Comparison of ENCODE assay signal across 9 mouse cellular contexts in the genomic region with DNA sequence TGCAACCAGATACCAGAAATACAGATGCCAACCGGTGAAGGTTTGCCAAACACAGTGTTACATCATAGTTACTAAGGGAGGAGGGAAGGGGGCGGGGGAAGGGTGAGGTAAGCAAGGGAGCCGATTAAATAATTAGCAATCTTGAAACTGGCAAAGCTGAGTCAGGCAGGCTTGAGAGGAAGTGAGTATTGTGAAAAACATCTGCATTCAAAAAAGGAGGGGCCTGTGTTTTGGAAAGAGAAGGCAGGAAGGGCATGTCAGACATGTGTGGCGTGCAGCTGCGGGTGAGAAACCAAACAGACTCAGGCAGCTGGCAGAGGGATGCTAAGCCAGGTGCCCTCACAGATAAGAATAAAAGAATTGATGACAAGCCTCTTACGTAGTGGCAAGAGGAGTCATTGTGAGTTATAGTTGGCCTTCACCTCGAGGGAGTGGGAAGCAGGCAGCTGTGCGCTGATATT. TPM values are rescaled to one million over a fixed set of nuclear protein-coding genes. Genes with fewer than 3 reads are reported as not detected.
DNase-seq lines count a peak whose midpoint lies in the region; ATAC-seq and TF ChIP-seq lines count a peak whose summit lies in the region.
"Had no signal": no experiment of that assay in that cellular context is flagged by ENCODE, and none has a peak within 500 bp of the region (broad histone marks: within the 10 kb centered on the region; RNA-seq: fewer than 3 reads in every experiment).

No protein-coding gene starts in this region.

- H3K9ac ChIP-seq in hindbrain, postnatal 0 days (replicated peaks; ENCODE audit: low read length) = no peak overlapping the region
- H3K9ac ChIP-seq: lung, embryonic 15.5 days had no signal

- TF ChIP-seq CTCF in hindbrain, postnatal 0 days (IDR thresholded peaks at IDR 0.05; ENCODE audit: low read depth) = no peak

- peak; percentile 76 for ATAC-seq in megakaryocyte-erythroid progenitor cell, adult 5-6 weeks (replicated peaks; ENCODE audit: low FRiP score, low TSS enrichment, poor library complexity, severe bottlenecking)
- ATAC-seq in hindbrain, postnatal 0 days = no peak

- DNase-seq in 416B (ENCODE audit: low read depth) = peak; percentile 97
- DNase-seq in Muller cell, postnatal 12 days (ENCODE audit: inconsistent ontology term) = peak; percentile 67
- peak; percentile 15 to 27 for DNase-seq in heart, postnatal 14 days
- DNase-seq in hindbrain, postnatal 0 days (ENCODE audit: low spot score) = no peak
- DNase-seq in left cerebral cortex, adult 9 months (ENCODE audit: low spot score in 2 of 2) = no peak
- DNase-seq in layer of hippocampus, postnatal 25 days (ENCODE audit: extremely low spot score in 1 of 2, low spot score in 1 of 2) = no peak
- DNase-seq in left cerebral cortex, postnatal 36 days (ENCODE audit: low spot score in 2 of 2) = no peak

- H3K4me1 ChIP-seq in hindbrain, postnatal 0 days (ENCODE audit: insufficient read depth, low read length) = peaks cover 7% of the 10 kb centered on the region; the same call in 1 of the 2 replicates

- H3K9me3 ChIP-seq in hindbrain, postnatal 0 days (ENCODE audit: low read length) = no peaks in the 10 kb centered on the region
- H3K9me3 ChIP-seq: lung, embryonic 15.5 days had no signal

- no peak overlapping the region for H3K4me3 ChIP-seq in hindbrain, postnatal 0 days (ENCODE audit: low read length)
- H3K4me3 ChIP-seq: lung, embryonic 15.5 days had no signal

- H3K27me3 ChIP-seq in hindbrain, postnatal 0 days (ENCODE audit: insufficient read depth, low read length) = no peaks in the 10 kb centered on the region
- H3K27me3 ChIP-seq: lung, embryonic 15.5 days had no signal

- H3K36me3 ChIP-seq in hindbrain, postnatal 0 days (ENCODE audit: insufficient read depth, low read length) = no peaks in the 10 kb centered on the region

- intact Hi-C loops in heart, postnatal 14 days (cut with DNase I) = no loop called here
- intact Hi-C loops in left cerebral cortex, postnatal 36 days (cut with DNase I) = no loop called here

- H3K27ac ChIP-seq in hindbrain, postnatal 0 days = no peak overlapping the region
- H3K27ac ChIP-seq: lung, embryonic 15.5 days had no signal

- WGBS in hindbrain, postnatal 0 days = 70% methylated on average over 8 of the region's 8 CpGs

- H3K4me2 ChIP-seq in hindbrain, postnatal 0 days (ENCODE audit: low read depth, low read length) = no peak overlapping the region
- H3K4me2 ChIP-seq: lung, embryonic 15.5 days had no signal

RNA-seq across cellular contexts. Expression of a gene that starts 2.4 kb away (rescaled TPM):
- 10 to 100 TPM; 11.4 to 13.7 TPM for total RNA-seq in heart, postnatal 14 days (2021)
- total RNA-seq in megakaryocyte-erythroid progenitor cell, adult 5-6 weeks (2014; fragmentation: Nextera tagmentation) = 14.4 and 20.2 TPM in 2 replicates
- total RNA-seq in megakaryocyte-erythroid progenitor cell, adult 5-6 weeks (2017) = 7.7 and 12.6 TPM in 2 replicates
- total RNA-seq in hindbrain, postnatal 0 days (2014; rRNA removed) = 78.7 and 83.8 TPM in 2 replicates
- 50.4 and 51.9 TPM in 2 replicates for polyA plus RNA-seq in hindbrain, postnatal 0 days (2015; fragmentation: Nextera tagmentation; extraction: Ambion mirVana)
- total RNA-seq in layer of hippocampus, postnatal 25 days (2021) = 10 to 100 TPM; 40.1 to 45.0 TPM
- total RNA-seq in left cerebral cortex, postnatal 36 days (2021) = 10 to 100 TPM; 50.6 to 50.9 TPM

RNA-seq across cellular contexts. Expression of a gene that starts 10.7 kb away (rescaled TPM):
- under 1 TPM; 0.29 TPM for total RNA-seq in heart, postnatal 14 days (2021)
- total RNA-seq in megakaryocyte-erythroid progenitor cell, adult 5-6 weeks (2014; fragmentation: Nextera tagmentation) = not detected in 2 replicates
- total RNA-seq in megakaryocyte-erythroid progenitor cell, adult 5-6 weeks (2017) = 0.15 TPM in 1 of 2 replicates, not detected in the other
- total RNA-seq in hindbrain, postnatal 0 days (2014; rRNA removed) = 0.10 and 0.11 TPM in 2 replicates
- 0.06 and 0.16 TPM in 2 replicates for polyA plus RNA-seq in hindbrain, postnatal 0 days (2015; fragmentation: Nextera tagmentation; extraction: Ambion mirVana)
- under 1 TPM; 0.17 to 0.23 TPM for total RNA-seq in layer of hippocampus, postnatal 25 days (2021)
- not detected for total RNA-seq in left cerebral cortex, postnatal 36 days (2021)

RNA-seq across cellular contexts. Expression of a gene that starts 21.0 kb away (rescaled TPM):
- total RNA-seq in heart, postnatal 14 days (2021) = 10 to 100 TPM; 54.6 to 56.2 TPM
- 21.5 and 31.0 TPM in 2 replicates for total RNA-seq in megakaryocyte-erythroid progenitor cell, adult 5-6 weeks (2014; fragmentation: Nextera tagmentation)
- total RNA-seq in megakaryocyte-erythroid progenitor cell, adult 5-6 weeks (2017) = 10.0 and 10.3 TPM in 2 replicates
- total RNA-seq in hindbrain, postnatal 0 days (2014; rRNA removed) = 62.0 and 69.2 TPM in 2 replicates
- 86.0 and 88.3 TPM in 2 replicates for polyA plus RNA-seq in hindbrain, postnatal 0 days (2015; fragmentation: Nextera tagmentation; extraction: Ambion mirVana)
- total RNA-seq in layer of hippocampus, postnatal 25 days (2021) = 10 to 100 TPM; 78.3 to 94.9 TPM
- total RNA-seq in left cerebral cortex, postnatal 36 days (2021) = 10 to 100 TPM; 78.5 to 83.9 TPM

RNA-seq across cellular contexts. Expression of a gene that starts 21.1 kb away (rescaled TPM):
- total RNA-seq in heart, postnatal 14 days (2021) = 10 to 100 TPM; 11.2 to 11.4 TPM
- 35.8 and 52.0 TPM in 2 replicates for total RNA-seq in megakaryocyte-erythroid progenitor cell, adult 5-6 weeks (2014; fragmentation: Nextera tagmentation)
- total RNA-seq in megakaryocyte-erythroid progenitor cell, adult 5-6 weeks (2017) = 24.8 and 27.5 TPM in 2 replicates
- total RNA-seq in hindbrain, postnatal 0 days (2014; rRNA removed) = 19.9 and 28.9 TPM in 2 replicates
- polyA plus RNA-seq in hindbrain, postnatal 0 days (2015; fragmentation: Nextera tagmentation; extraction: Ambion mirVana) = 23.0 and 23.5 TPM in 2 replicates
- 10 to 100 TPM; 13.4 to 13.6 TPM for total RNA-seq in layer of hippocampus, postnatal 25 days (2021)
- 10 to 100 TPM; 10.5 to 12.5 TPM for total RNA-seq in left cerebral cortex, postnatal 36 days (2021)

RNA-seq across cellular contexts. Expression of a gene that starts 33.8 kb away (rescaled TPM):
- 1 to 10 TPM in 1 of 2 experiments, under 1 TPM in 1; 1.00 to 1.0 TPM for total RNA-seq in heart, postnatal 14 days (2021)
- not detected in 2 replicates for total RNA-seq in megakaryocyte-erythroid progenitor cell, adult 5-6 weeks (2014; fragmentation: Nextera tagmentation)
- not detected in 2 replicates for total RNA-seq in megakaryocyte-erythroid progenitor cell, adult 5-6 weeks (2017)
- 1.9 TPM in 1 of 2 replicates, not detected in the other for total RNA-seq in hindbrain, postnatal 0 days (2014; rRNA removed)
- polyA plus RNA-seq in hindbrain, postnatal 0 days (2015; fragmentation: Nextera tagmentation; extraction: Ambion mirVana) = 0.75 and 0.81 TPM in 2 replicates
- total RNA-seq in layer of hippocampus, postnatal 25 days (2021) = 1 to 10 TPM; 1.4 to 2.1 TPM
- total RNA-seq in left cerebral cortex, postnatal 36 days (2021) = 1 to 10 TPM; 2.5 to 3.0 TPM

Comparison
In these comparisons a context has a peak if more than half of its experiments do, and no peak if none do; other contexts are left out.
1. DNase-seq: peak in 416B (single experiment), Muller cell, postnatal 12 days (single experiment) and heart, postnatal 14 days (2 of 2); none in hindbrain, postnatal 0 days (single experiment), left cerebral cortex, adult 9 months (0 of 2), layer of hippocampus, postnatal 25 days (0 of 2) and left cerebral cortex, postnatal 36 days (0 of 2).